ENCODE assay signal across 8 mouse cellular contexts in genomic region chr4:116463231-116464125, GRCm38 (mm10). TPM values are rescaled to one million over a fixed set of nuclear protein-coding genes. Genes with fewer than 3 reads are reported as not detected.
DNase-seq lines count a peak whose midpoint lies in the region; ATAC-seq and TF ChIP-seq lines count a peak whose summit lies in the region.

No protein-coding gene starts in this region.

- peak overlapping the region; percentile 72 for H3K27ac ChIP-seq in ES-E14 (ENCODE audit: insufficient read depth, low read depth, low read length, poor library complexity, severe bottlenecking)
- H3K27ac ChIP-seq in forebrain, embryonic 15.5 days (replicated peaks), result peak overlapping the region; percentile 94
- peak overlapping the region; percentile 97 for H3K27ac ChIP-seq in hindbrain, embryonic 10.5 days
- H3K27ac ChIP-seq in left cerebral cortex, adult 2 months, result peak overlapping the region; percentile 77

- no peaks in the 10 kb centered on the region for H3K9me3 ChIP-seq in ES-E14 (ENCODE audit: control insufficient read depth, insufficient read depth, low read depth, low read length)
- no peaks in the 10 kb centered on the region for H3K9me3 ChIP-seq in forebrain, embryonic 15.5 days
- H3K9me3 ChIP-seq in hindbrain, embryonic 10.5 days, result no peaks in the 10 kb centered on the region
- peaks cover 6% of the 10 kb centered on the region for H3K9me3 ChIP-seq in megakaryocyte, embryonic 14.5 days

- ATAC-seq in forebrain, embryonic 15.5 days (replicated peaks), result peak; percentile 75

- peak overlapping the region; percentile 52 for H3K4me2 ChIP-seq in forebrain, embryonic 15.5 days (replicated peaks)

- intact Hi-C loops in left cerebral cortex, adult 2 months (cut with DNase I), result loop anchor here (1.0 to 5.0 kb wide), 2 partner anchors 44 to 94 kb away; partner anchors contain the start of genes Gpbp1l1, Ipp and Tmem69

- H3K4me3 ChIP-seq in ES-E14 (ENCODE audit: insufficient read depth in 1 of 2, low read depth in 1 of 2, low read length in 2 of 2, poor library complexity in 1 of 2, severe bottlenecking in 1 of 2), result peak overlapping the region; percentile 79 to 100
- H3K4me3 ChIP-seq in forebrain, embryonic 15.5 days, result peak overlapping the region; percentile 91
- H3K4me3 ChIP-seq in hindbrain, embryonic 10.5 days, result peak overlapping the region; percentile 98
- peak overlapping the region; percentile 88 for H3K4me3 ChIP-seq in left cerebral cortex, adult 2 months
- peak overlapping the region; percentile 95 for H3K4me3 ChIP-seq in megakaryocyte, embryonic 14.5 days (replicated peaks)

- peaks cover 5% of the 10 kb centered on the region in 2 experiments; a peak in 2 of 4 replicates for H3K4me1 ChIP-seq in ES-E14 (ENCODE audit: control insufficient read depth in 2 of 2, insufficient read depth in 2 of 2, low read length in 2 of 2, poor library complexity in 1 of 2)
- H3K4me1 ChIP-seq in forebrain, embryonic 15.5 days, result peaks cover 26% of the 10 kb centered on the region
- peaks cover 26% of the 10 kb centered on the region for H3K4me1 ChIP-seq in hindbrain, embryonic 10.5 days (replicated peaks)
- H3K4me1 ChIP-seq in megakaryocyte, embryonic 14.5 days, result peaks cover 57% of the 10 kb centered on the region

- no peaks in the 10 kb centered on the region for H3K27me3 ChIP-seq in forebrain, embryonic 15.5 days
- H3K27me3 ChIP-seq in hindbrain, embryonic 10.5 days (ENCODE audit: insufficient read depth, poor library complexity, severe bottlenecking), result no peaks in the 10 kb centered on the region
- no peaks in the 10 kb centered on the region for H3K27me3 ChIP-seq in megakaryocyte, embryonic 14.5 days (replicated peaks)

- WGBS in forebrain, embryonic 15.5 days, result under 1% methylated on average over 74 of the region's 74 CpGs
- WGBS in hindbrain, embryonic 10.5 days, result 1% methylated on average over 74 of the region's 74 CpGs

- peak overlapping the region; percentile 99 for H3K9ac ChIP-seq in ES-E14 (ENCODE audit: insufficient read depth, low read depth, low read length, poor library complexity, severe bottlenecking)
- H3K9ac ChIP-seq in forebrain, embryonic 15.5 days (replicated peaks), result peak overlapping the region; percentile 84

- H3K36me3 ChIP-seq in ES-E14 (ENCODE audit: control insufficient read depth, insufficient read depth, low read length, poor library complexity, severe bottlenecking), result no peaks in the 10 kb centered on the region
- H3K36me3 ChIP-seq in forebrain, embryonic 15.5 days, result no peaks in the 10 kb centered on the region
- no peaks in the 10 kb centered on the region for H3K36me3 ChIP-seq in hindbrain, embryonic 10.5 days
- no peaks in the 10 kb centered on the region for H3K36me3 ChIP-seq in megakaryocyte, embryonic 14.5 days (replicated peaks; ENCODE audit: low read length)

- peak; percentile 47 for DNase-seq in ES-E14 (ENCODE audit: low read depth, low spot score)
- peak; percentile 26 for DNase-seq in brain, adult 2 months (ENCODE audit: low read depth, low spot score)
- peak; percentile 70 for DNase-seq in hindbrain, embryonic 10.5 days (ENCODE audit: low spot score)
- peak; percentile 31 to 34 for DNase-seq in left cerebral cortex, adult 2 months (ENCODE audit: extremely low spot score in 1 of 2, low spot score in 2 of 2)
- DNase-seq in right cerebral cortex, postnatal 4 days, result peak; percentile 61
- no peak for DNase-seq in natural killer cell, adult 2 months (ENCODE audit: low spot score in 2 of 2)

- TF ChIP-seq CTCF in left cerebral cortex, adult 2 months (IDR thresholded peaks at IDR 0.05), result no peak

- in situ Hi-C loops in ES-E14 (cut with MboI; ENCODE audit: low sequenced_read_pairs in 2 of 2, unreplicated experiment in 2 of 2), result no loop called here

TF ChIP-seq in ES-E14, 5 proteins besides CTCF, POLR2A, EP300 and RAD21:
- TF ChIP-seq MAFK (IDR thresholded peaks at IDR 0.05; ENCODE audit: insufficient read depth, low read depth, low read length), result no peak
- no peak for TF ChIP-seq ZNF384 (IDR thresholded peaks at IDR 0.05; ENCODE audit: low read depth, low read length)
- no peak for TF ChIP-seq CHD2 (IDR thresholded peaks at IDR 0.05; ENCODE audit: low read depth, low read length)
- no peak; the same call in 1 of the 2 replicates for TF ChIP-seq HCFC1 (IDR thresholded peaks at IDR 0.05; ENCODE audit: borderline replicate concordance, insufficient read depth, low read length)
- TF ChIP-seq ZC3H11A (IDR thresholded peaks at IDR 0.05; ENCODE audit: borderline replicate concordance, low read depth, low read length), result no peak

RNA-seq across cellular contexts. Expression of gene Mast2, which starts 0.5 kb away (rescaled TPM):
- 24.5 and 28.4 TPM in 2 replicates for total RNA-seq in ES-E14 (2012; rRNA removed)
- 53.1 and 56.7 TPM in 2 replicates for polyA plus RNA-seq in forebrain, embryonic 15.5 days (2015; fragmentation: Nextera tagmentation; extraction: Ambion mirVana)
- polyA plus RNA-seq in hindbrain, embryonic 10.5 days (2016; fragmentation: Nextera tagmentation; extraction: Ambion mirVana), result 17.6 and 19.5 TPM in 2 replicates
- 100 to 1,000 TPM; 115 to 121 TPM for total RNA-seq in left cerebral cortex, adult 2 months (2021)
- 49.7 and 201 TPM in 2 replicates for polyA plus RNA-seq in megakaryocyte, embryonic 14.5 days (2012; ENCODE audit: insufficient read depth, low replicate concordance)

RNA-seq across cellular contexts. Expression of gene Ipp, which starts 43.9 kb away (rescaled TPM):
- total RNA-seq in ES-E14 (2012; rRNA removed), result 2.6 and 3.7 TPM in 2 replicates
- 18.0 and 18.6 TPM in 2 replicates for polyA plus RNA-seq in forebrain, embryonic 15.5 days (2015; fragmentation: Nextera tagmentation; extraction: Ambion mirVana)
- polyA plus RNA-seq in hindbrain, embryonic 10.5 days (2016; fragmentation: Nextera tagmentation; extraction: Ambion mirVana), result 12.5 and 17.5 TPM in 2 replicates
- 10 to 100 TPM; 17.8 to 20.2 TPM for total RNA-seq in left cerebral cortex, adult 2 months (2021)
- 1.2 TPM in 1 of 2 replicates, not detected in the other for polyA plus RNA-seq in megakaryocyte, embryonic 14.5 days (2012; ENCODE audit: insufficient read depth, low replicate concordance)

Comparison
In these comparisons a context has a peak if more than half of its experiments do, and no peak if none do; other contexts are left out.
1. DNase-seq: peak in ES-E14 (single experiment), brain, adult 2 months (single experiment), hindbrain, embryonic 10.5 days (single experiment), left cerebral cortex, adult 2 months (2 of 2) and right cerebral cortex, postnatal 4 days (single experiment); none in natural killer cell, adult 2 months (0 of 2).
2. Peak in every context shown above with its lines, with median percentiles within 50 percentile points of each other: H3K27ac ChIP-seq and H3K4me3 ChIP-seq.